Mouse (Mus musculus) lung, postnatal 0 days (tissue): ENCODE results near the gene Bbs4.

Experiments
- CTCF ChIP-seq: IDR thresholded peaks from 2 replicates; pipeline ENCODE4 v1.5.1; 2016; ENCODE audit warnings: antibody characterized with exemption, mild to moderate bottlenecking
- EP300 ChIP-seq: IDR thresholded peaks from 2 replicates; pipeline ENCODE4 v1.6.1; 2016; ENCODE audit warnings: antibody characterized with exemption, mild to moderate bottlenecking, control low read depth

DNA sequence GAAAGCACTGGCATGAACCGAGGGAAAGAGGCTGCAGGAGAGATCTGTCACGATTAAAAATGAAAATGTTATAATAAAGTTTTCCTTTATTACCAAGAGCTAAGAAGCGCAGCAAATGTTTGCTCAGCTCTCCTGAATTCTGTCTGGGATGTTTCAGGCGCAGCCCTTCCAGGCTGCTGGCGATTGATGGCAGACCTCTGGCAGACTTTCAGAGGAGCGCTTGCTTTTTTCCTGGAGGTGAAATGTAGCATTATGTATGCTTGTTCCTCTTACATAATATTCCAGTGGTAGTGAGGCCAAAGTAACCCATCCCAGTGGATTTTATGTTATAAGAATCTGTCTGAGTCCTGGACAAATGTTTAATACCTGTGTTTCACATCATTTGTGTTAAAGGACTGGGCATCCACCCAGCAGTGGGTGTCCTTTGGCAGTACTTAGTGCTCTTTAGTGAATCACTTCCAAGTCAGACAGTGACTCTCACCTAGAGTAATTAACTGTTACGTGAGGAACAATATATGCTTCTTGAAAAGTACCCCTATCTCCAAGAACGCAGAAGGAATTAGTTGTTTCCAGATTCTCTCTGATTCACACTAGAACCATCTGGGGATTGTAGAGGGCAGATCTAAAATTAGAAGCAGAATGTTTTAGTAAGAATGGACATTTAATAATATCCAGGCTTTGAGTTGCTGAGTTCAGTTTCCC is 42.6 kb downstream of the Bbs4 start:
- no peak for TF ChIP-seq CTCF
- TF ChIP-seq EP300: 0 out of 2 replicates have a peak, but pooled peaks have one; percentile 14
